Comparison of ENCODE assay signal across 19 mouse cellular contexts in the genomic region with DNA sequence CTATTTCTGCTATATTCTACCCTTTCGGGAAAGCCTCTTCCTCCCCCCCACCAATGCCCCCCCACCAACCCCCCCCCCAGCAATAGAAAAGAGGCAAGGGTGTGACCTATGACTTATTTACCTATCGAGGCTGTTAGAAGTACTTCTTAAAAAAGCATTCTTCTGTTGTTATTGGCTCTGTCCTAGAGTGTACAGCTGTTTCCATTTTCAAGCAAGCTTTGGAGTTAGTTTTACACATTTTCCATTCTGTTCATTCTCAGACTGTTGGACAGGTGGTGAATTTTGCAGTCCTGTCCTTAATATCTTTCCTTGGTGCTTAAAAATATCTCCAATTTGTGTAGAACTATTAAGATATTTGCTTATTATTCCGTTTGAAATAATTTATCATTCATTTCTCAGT.
A peak's percentile ranks its signal among the peaks of the same experiment; 100 is the strongest.
DNase-seq lines count a peak whose midpoint lies in the region; ATAC-seq and TF ChIP-seq lines count a peak whose summit lies in the region.
"Had no signal": no experiment of that assay in that cellular context is flagged by ENCODE, and none has a peak within 500 bp of the region (broad histone marks: within the 10 kb centered on the region; RNA-seq: fewer than 3 reads in every experiment).

No protein-coding gene starts in this region.

- no peaks in the 10 kb centered on the region for H3K36me3 ChIP-seq in embryonic facial prominence, embryonic 14.5 days (ENCODE audit: control insufficient read depth, insufficient read depth, low read length)
- no peaks in the 10 kb centered on the region for H3K36me3 ChIP-seq in embryonic facial prominence, embryonic 10.5 days (replicated peaks)
- no peaks in the 10 kb centered on the region for H3K36me3 ChIP-seq in heart, embryonic 12.5 days
- no peaks in the 10 kb centered on the region for H3K36me3 ChIP-seq in kidney, embryonic 16.5 days (ENCODE audit: insufficient read depth, low read length)
- no peaks in the 10 kb centered on the region for H3K36me3 ChIP-seq in kidney, adult 2 months (ENCODE audit: control insufficient read depth, insufficient read depth, low read length)
- H3K36me3 ChIP-seq in neural tube, embryonic 13.5 days, result no peaks in the 10 kb centered on the region
- H3K36me3 ChIP-seq in neural tube, embryonic 15.5 days, result no peaks in the 10 kb centered on the region
- H3K36me3 ChIP-seq: embryonic facial prominence, embryonic 13.5 days had no signal

- H3K4me2 ChIP-seq in embryonic facial prominence, embryonic 14.5 days (ENCODE audit: low read depth, low read length), result no peak overlapping the region
- H3K4me2 ChIP-seq in heart, embryonic 12.5 days, result no peak overlapping the region
- no peak overlapping the region for H3K4me2 ChIP-seq in kidney, embryonic 16.5 days (replicated peaks; ENCODE audit: low read depth, low read length)
- H3K4me2 ChIP-seq in neural tube, embryonic 13.5 days, result no peak overlapping the region
- H3K4me2 ChIP-seq in neural tube, embryonic 15.5 days, result no peak overlapping the region
- H3K4me2 ChIP-seq: embryonic facial prominence, embryonic 13.5 days had no signal

- H3K27me3 ChIP-seq in embryonic facial prominence, embryonic 14.5 days (replicated peaks; ENCODE audit: control insufficient read depth, insufficient read depth, low read length), result no peaks in the 10 kb centered on the region
- H3K27me3 ChIP-seq in embryonic facial prominence, embryonic 10.5 days (replicated peaks; ENCODE audit: low read depth, poor library complexity, severe bottlenecking), result no peaks in the 10 kb centered on the region
- no peaks in the 10 kb centered on the region for H3K27me3 ChIP-seq in heart, embryonic 12.5 days (replicated peaks)
- H3K27me3 ChIP-seq in kidney, embryonic 16.5 days (ENCODE audit: insufficient read depth, low read length), result no peaks in the 10 kb centered on the region
- no peaks in the 10 kb centered on the region for H3K27me3 ChIP-seq in kidney, adult 2 months (replicated peaks; ENCODE audit: control insufficient read depth, insufficient read depth, low read length)
- H3K27me3 ChIP-seq in neural tube, embryonic 13.5 days, result no peaks in the 10 kb centered on the region
- H3K27me3 ChIP-seq in neural tube, embryonic 15.5 days (replicated peaks), result no peaks in the 10 kb centered on the region
- H3K27me3 ChIP-seq: embryonic facial prominence, embryonic 13.5 days had no signal

- ATAC-seq in embryonic facial prominence, embryonic 14.5 days (ENCODE audit: low read depth), result peak; percentile 56; the same call in 1 of the 2 replicates
- peak; percentile 34; the same call in 1 of the 2 replicates for ATAC-seq in heart, embryonic 12.5 days (ENCODE audit: insufficient number of reproducible peaks, low FRiP score)
- peak; percentile 67; the same call in 1 of the 2 replicates for ATAC-seq in kidney, embryonic 16.5 days (ENCODE audit: low FRiP score, low TSS enrichment)
- no peak for ATAC-seq in neural tube, embryonic 13.5 days (ENCODE audit: low read depth)
- ATAC-seq in neural tube, embryonic 15.5 days (ENCODE audit: low FRiP score), result no peak
- ATAC-seq: CD4-positive, CD25-positive, alpha-beta regulatory T cell, adult 4 months; intestine, embryonic 16.5 days had no signal

- H3K9ac ChIP-seq in embryonic facial prominence, embryonic 14.5 days (ENCODE audit: low read depth, low read length), result no peak overlapping the region
- H3K9ac ChIP-seq in heart, embryonic 12.5 days, result no peak overlapping the region
- H3K9ac ChIP-seq in kidney, embryonic 16.5 days (replicated peaks; ENCODE audit: low read length), result no peak overlapping the region
- no peak overlapping the region for H3K9ac ChIP-seq in neural tube, embryonic 13.5 days
- H3K9ac ChIP-seq in neural tube, embryonic 15.5 days (replicated peaks), result no peak overlapping the region
- H3K9ac ChIP-seq: hindbrain, embryonic 14.5 days had no signal

- TF ChIP-seq CTCF in kidney, adult 2 months (conservative IDR thresholded peaks at IDR 0.05; ENCODE audit: insufficient read depth, insufficient read length, low read depth, low read length), result no peak

- no peak overlapping the region for H3K4me3 ChIP-seq in embryonic facial prominence, embryonic 14.5 days (ENCODE audit: low read depth, low read length)
- H3K4me3 ChIP-seq in embryonic facial prominence, embryonic 10.5 days, result no peak overlapping the region
- no peak overlapping the region for H3K4me3 ChIP-seq in heart, embryonic 12.5 days
- no peak overlapping the region for H3K4me3 ChIP-seq in kidney, embryonic 16.5 days (ENCODE audit: low read length)
- H3K4me3 ChIP-seq in kidney, adult 2 months (ENCODE audit: insufficient read depth, low read depth, low read length), result no peak overlapping the region
- H3K4me3 ChIP-seq in neural tube, embryonic 13.5 days, result no peak overlapping the region
- H3K4me3 ChIP-seq in neural tube, embryonic 15.5 days (replicated peaks), result no peak overlapping the region
- H3K4me3 ChIP-seq: embryonic facial prominence, embryonic 13.5 days; gastrocnemius, adult 2 months had no signal

- DNase-seq in embryonic facial prominence, embryonic 14.5 days (ENCODE audit: low spot score), result no peak
- no peak for DNase-seq in embryonic facial prominence, embryonic 10.5 days (ENCODE audit: low spot score)
- DNase-seq in heart, adult 8-10 months (ENCODE audit: low spot score), result no peak
- no peak for DNase-seq in kidney, adult 2 months
- DNase-seq: adrenal gland, postnatal 10 days; cerebellum, adult 11 months; cerebellum, adult 9-10 months; cerebellum, postnatal 25 days; gastrocnemius, adult 2 months; gastrocnemius, postnatal 25 days; heart, postnatal 10 days had no signal

- no peaks in the 10 kb centered on the region for H3K9me3 ChIP-seq in embryonic facial prominence, embryonic 14.5 days (ENCODE audit: control insufficient read depth, low read length)
- H3K9me3 ChIP-seq in embryonic facial prominence, embryonic 10.5 days, result no peaks in the 10 kb centered on the region
- H3K9me3 ChIP-seq in heart, embryonic 12.5 days (replicated peaks), result no peaks in the 10 kb centered on the region
- H3K9me3 ChIP-seq in kidney, embryonic 16.5 days (ENCODE audit: low read length), result no peaks in the 10 kb centered on the region
- no peaks in the 10 kb centered on the region for H3K9me3 ChIP-seq in neural tube, embryonic 13.5 days
- no peaks in the 10 kb centered on the region for H3K9me3 ChIP-seq in neural tube, embryonic 15.5 days (replicated peaks)
- H3K9me3 ChIP-seq: embryonic facial prominence, embryonic 13.5 days had no signal

- TF ChIP-seq POLR2A in kidney, adult 2 months (IDR thresholded peaks at IDR 0.05; ENCODE audit: low read depth, low read length), result no peak

- WGBS in embryonic facial prominence, embryonic 14.5 days, result 39% methylated on average over 3 of the region's 3 CpGs
- 48% methylated on average over 3 of the region's 3 CpGs for WGBS in embryonic facial prominence, embryonic 10.5 days
- 51% methylated on average over 3 of the region's 3 CpGs for WGBS in heart, embryonic 12.5 days
- 54% methylated on average over 3 of the region's 3 CpGs for WGBS in kidney, embryonic 16.5 days
- 55% methylated on average over 3 of the region's 3 CpGs for WGBS in kidney, adult 2 months
- WGBS in neural tube, embryonic 13.5 days, result 66% methylated on average over 3 of the region's 3 CpGs
- 65% methylated on average over 3 of the region's 3 CpGs for WGBS in neural tube, embryonic 15.5 days

- 0 out of 2 replicates have a peak overlapping the region, but pooled peaks have one; percentile 18 for H3K27ac ChIP-seq in embryonic facial prominence, embryonic 14.5 days (replicated peaks; ENCODE audit: low read depth, low read length)
- H3K27ac ChIP-seq in embryonic facial prominence, embryonic 10.5 days (replicated peaks), result no peak overlapping the region
- H3K27ac ChIP-seq in heart, embryonic 12.5 days (ENCODE audit: poor library complexity, severe bottlenecking), result no peak overlapping the region
- no peak overlapping the region for H3K27ac ChIP-seq in kidney, embryonic 16.5 days (ENCODE audit: low read length)
- no peak overlapping the region for H3K27ac ChIP-seq in kidney, adult 2 months (ENCODE audit: insufficient read depth, low read depth, low read length)
- peak overlapping the region; percentile 70; the same call in 1 of the 2 replicates for H3K27ac ChIP-seq in neural tube, embryonic 13.5 days (replicated peaks)
- H3K27ac ChIP-seq in neural tube, embryonic 15.5 days (replicated peaks), result no peak overlapping the region
- H3K27ac ChIP-seq: gastrocnemius, adult 2 months had no signal

- peaks cover 43% of the 10 kb centered on the region for H3K4me1 ChIP-seq in embryonic facial prominence, embryonic 14.5 days (ENCODE audit: control insufficient read depth, insufficient read depth, low read length)
- H3K4me1 ChIP-seq in embryonic facial prominence, embryonic 10.5 days, result peaks cover 75% of the 10 kb centered on the region
- peaks cover 76% of the 10 kb centered on the region for H3K4me1 ChIP-seq in heart, embryonic 12.5 days (replicated peaks)
- H3K4me1 ChIP-seq in kidney, embryonic 16.5 days (ENCODE audit: insufficient read depth, low read length), result peaks cover 10% of the 10 kb centered on the region; the same call in 1 of the 2 replicates
- no peaks in the 10 kb centered on the region for H3K4me1 ChIP-seq in kidney, adult 2 months (ENCODE audit: control insufficient read depth, insufficient read depth, low read length)
- H3K4me1 ChIP-seq in neural tube, embryonic 13.5 days (replicated peaks), result peaks cover 84% of the 10 kb centered on the region
- H3K4me1 ChIP-seq in neural tube, embryonic 15.5 days, result peaks cover 76% of the 10 kb centered on the region

Comparison
In these comparisons a context has a peak if more than half of its experiments do, and no peak if none do; other contexts are left out.
1. H3K27ac ChIP-seq: peak in embryonic facial prominence, embryonic 14.5 days (single experiment) and neural tube, embryonic 13.5 days (single experiment); none in embryonic facial prominence, embryonic 10.5 days (single experiment), heart, embryonic 12.5 days (single experiment), kidney, embryonic 16.5 days (single experiment), kidney, adult 2 months (single experiment) and neural tube, embryonic 15.5 days (single experiment).
2. ATAC-seq: peak in embryonic facial prominence, embryonic 14.5 days (single experiment), heart, embryonic 12.5 days (single experiment) and kidney, embryonic 16.5 days (single experiment); none in neural tube, embryonic 13.5 days (single experiment) and neural tube, embryonic 15.5 days (single experiment).